Mouse (Mus musculus): ENCODE data around the gene Cd2bp2. TPM values are rescaled to one million over a fixed set of nuclear protein-coding genes. Genes with fewer than 3 reads are reported as not detected.
"Not testable (repeated sequence)": the region's sequence is repeated elsewhere in the genome, so short reads cannot be mapped to it uniquely, and the experiment has no call there.

The Cd2bp2 gene
- total RNA-seq, 2 experiments from 2014 or later = 81.4 to 89.5 TPM

DNA sequence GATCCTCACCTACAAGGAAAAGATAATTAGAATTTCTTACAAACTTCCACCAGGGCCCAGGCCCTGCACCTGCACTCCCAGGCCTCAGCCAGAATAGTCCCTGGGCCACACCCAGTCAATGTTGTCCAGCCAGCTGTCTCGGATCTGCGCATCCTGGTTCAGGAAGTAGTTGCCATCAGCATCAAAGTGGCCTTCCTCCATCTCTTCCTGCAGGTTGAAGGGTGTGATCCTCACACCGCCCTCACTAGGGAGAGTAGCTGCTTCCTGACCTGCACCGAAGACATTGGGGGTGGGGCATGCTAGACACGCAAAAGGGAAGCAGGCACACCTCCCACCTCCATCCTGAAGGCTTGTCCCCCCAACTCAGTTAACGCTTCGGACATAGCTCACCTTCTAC lies 1.2 kb downstream of the Cd2bp2 start:
- intact Hi-C loops (cut with DNase I) = no loop called here
- no peak for DNase-seq (ENCODE audit: low spot score in 2 of 2)

DNA sequence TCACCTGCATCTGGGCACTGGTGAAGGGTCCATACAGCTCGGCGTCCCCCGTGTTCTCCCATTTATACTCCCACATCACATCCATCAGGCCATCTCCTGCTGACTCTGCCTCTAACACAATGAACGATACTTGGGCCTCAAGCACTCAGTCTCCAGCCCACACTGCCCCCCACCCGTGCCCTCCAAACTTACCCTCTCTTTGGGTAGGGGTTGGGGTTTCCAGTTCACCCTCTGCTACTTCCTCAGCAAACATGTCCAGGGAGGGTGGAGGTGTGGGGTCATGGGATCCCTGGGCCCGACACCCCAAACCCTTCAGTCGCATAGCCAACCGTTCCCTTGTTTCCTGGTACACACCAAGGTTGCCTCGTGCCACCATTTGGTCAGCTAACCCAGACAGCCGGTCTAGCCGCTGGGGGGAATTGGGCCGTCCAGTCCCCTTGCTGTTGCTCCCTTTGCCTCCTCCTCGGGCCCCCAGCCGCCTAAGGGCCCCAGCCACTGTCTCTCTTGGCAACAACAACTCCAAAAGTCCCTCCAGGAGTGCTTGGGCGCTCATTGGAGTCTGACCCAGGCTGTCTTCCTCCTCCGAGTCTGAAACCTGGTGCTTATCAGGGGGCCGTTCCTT lies 1.7 kb downstream of the Cd2bp2 start:
- DNase-seq (ENCODE audit: low spot score in 2 of 2) = no peak
- intact Hi-C loops (cut with DNase I) = no loop called here

DNA sequence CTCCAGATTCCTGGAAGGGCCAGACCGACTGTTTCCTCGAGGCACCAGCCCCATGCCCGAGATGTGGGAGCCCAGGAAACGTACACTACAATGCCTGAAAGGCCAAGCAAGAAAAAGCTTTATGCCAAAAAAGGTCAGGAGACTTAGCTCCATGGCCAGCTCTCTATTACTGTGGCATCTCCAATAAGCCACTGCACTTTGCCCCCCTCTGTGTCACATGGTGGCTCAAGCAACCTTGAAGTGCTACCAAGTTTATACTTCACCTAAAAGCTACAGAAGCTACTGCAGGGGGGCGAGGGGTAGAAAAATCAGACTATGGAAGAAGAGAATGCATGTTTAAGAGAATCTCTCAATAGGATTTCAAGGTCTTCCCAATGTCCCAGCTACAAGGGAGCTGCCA lies 2.9 kb downstream of the Cd2bp2 start:
- intact Hi-C loops (cut with DNase I) = no loop called here
- DNase-seq (ENCODE audit: low spot score in 2 of 2) = no peak

DNA sequence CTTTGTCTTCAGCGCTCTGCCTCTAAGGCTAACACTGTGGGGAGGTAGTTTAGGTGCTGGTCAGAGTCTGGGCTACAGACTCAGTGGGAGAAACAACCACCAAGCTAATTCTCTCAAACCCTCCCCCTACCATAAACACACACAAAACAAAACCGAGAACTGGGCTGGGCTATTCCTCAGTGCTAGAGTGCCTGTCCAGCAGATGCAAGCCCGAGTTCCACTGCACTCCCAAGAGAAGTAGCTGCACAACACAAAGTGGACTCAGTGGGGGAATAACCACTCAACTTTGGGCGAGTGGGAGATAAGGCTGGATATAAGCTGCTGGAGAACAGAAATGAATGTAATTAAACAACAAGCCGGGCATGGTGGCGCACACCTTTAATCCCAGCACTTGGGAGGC lies 5.2 kb downstream of the Cd2bp2 start:
- DNase-seq (ENCODE audit: low spot score in 2 of 2) = no peak
- intact Hi-C loops (cut with DNase I) = no loop called here

DNA sequence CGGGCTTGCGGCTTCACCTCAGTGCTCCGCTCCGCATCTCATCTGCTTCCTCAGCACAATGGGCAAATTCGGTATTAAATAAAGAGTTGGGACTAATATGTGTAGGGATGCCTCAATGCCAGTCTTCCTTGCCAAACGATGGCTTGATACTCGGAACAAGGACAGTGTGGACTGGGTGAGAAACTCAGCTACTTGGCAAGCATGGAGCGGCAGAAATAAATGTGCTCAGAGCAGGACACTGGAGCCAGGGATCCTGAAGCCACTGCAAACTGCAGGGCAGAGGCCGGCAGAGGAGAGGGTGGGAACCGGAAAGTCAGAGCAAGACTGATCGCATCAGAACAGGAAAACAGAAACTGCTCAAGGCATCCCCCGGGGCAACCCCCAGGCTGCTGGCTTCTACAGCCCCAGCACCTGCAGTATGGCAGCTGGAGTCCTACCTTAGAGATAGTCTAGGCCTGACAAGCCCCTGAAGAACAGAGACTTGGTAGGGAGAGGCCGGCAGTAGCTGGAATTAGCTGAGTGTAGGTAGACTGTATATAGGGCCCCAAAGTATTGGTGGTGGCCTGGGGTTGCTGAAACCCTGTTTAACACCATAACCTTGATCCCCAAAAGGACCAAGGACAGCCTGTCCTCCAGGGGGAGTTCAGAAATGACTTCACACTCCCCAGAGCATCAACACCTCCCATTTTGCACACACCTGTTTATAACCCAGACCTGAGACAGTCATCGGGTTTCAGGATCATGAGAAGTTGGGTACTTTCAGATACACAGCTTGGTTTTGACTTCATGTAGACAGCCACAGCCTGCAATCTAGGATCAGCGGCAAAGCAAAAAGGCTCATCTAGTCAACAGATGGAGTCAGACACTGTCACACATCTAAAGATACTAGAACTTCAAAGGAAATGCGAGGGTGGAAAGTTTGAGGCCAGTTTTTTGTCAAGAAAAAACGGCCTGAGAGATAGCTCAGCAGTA lies 7.3 kb downstream of the Cd2bp2 start:
- intact Hi-C loops (cut with DNase I) = loop anchor here (5.0 to 10.0 kb wide), 2 partner anchors 71 to 374 kb away; no protein-coding TSS in a partner anchor
- no peak for DNase-seq (ENCODE audit: low spot score in 2 of 2)

DNA sequence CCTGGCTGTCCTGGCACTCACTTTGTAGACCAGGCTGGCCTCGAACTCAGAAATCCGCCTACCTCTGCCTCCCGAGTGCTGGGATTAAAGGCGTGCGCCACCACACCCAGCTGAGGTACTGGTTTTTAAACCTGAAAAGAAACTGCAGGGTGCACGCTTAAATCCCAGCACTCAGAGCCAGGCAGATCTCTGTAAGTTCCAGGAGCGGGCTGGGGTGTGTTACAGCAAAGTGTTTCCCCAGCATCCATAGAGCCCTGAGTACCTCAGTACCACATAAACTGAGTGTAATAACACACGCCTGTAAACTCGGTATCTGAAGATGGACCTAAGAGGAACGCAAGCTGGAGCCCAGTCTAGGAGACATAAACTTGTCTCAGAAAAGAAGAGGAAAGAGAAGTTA lies 8.5 kb downstream of the Cd2bp2 start:
- no peak for DNase-seq (ENCODE audit: low spot score in 2 of 2)
- intact Hi-C loops (cut with DNase I) = loop anchor here (5.0 to 10.0 kb wide), 2 partner anchors 70 to 373 kb away; no protein-coding TSS in a partner anchor

DNA sequence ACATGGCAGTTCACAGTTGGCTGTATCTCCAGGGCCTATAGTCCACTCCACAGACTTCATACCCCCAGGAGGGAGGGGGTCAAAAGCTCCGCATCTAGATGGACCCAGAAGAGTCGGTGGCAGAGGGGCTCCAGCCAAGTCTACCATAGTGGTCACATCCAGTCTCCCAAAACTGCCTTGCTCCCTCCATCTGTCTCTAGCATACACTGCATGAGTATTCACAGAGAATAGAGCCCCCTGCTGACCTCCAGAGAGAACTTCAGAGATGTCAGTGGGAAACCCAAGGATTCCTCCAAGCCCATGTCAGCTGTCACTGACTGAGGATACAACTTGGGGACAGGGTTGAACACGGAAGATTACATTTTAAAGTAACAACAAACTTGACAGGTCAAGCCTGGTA lies 10.2 kb downstream of the Cd2bp2 start:
- intact Hi-C loops (cut with DNase I) = loop anchor here (5.0 to 10.0 kb wide), 2 partner anchors 68 to 371 kb away; no protein-coding TSS in a partner anchor
- DNase-seq (ENCODE audit: low spot score in 2 of 2) = no peak

DNA sequence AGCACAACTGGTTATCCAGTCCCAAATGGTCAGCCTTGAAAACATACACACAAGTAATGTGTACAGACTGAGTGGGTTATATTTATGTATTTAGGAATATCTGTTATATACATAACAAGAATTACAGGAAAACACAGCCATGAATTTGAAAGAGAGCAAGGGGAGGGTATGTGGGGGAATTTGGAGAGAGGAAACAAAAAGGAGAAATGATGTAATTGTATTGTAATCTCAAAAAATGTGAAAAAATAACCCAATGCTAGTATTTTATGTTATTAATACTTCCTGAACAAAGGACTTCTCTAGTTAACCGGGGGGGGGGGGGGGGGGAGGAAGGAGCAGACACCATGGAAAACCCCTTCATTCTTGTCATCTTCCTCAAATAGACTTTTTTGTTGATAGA lies 11.1 kb downstream of the Cd2bp2 start:
- intact Hi-C loops (cut with DNase I) = loop anchor here (5.0 to 10.0 kb wide), 2 partner anchors 67 to 370 kb away; no protein-coding TSS in a partner anchor
- no peak for DNase-seq (ENCODE audit: low spot score in 2 of 2)

DNA sequence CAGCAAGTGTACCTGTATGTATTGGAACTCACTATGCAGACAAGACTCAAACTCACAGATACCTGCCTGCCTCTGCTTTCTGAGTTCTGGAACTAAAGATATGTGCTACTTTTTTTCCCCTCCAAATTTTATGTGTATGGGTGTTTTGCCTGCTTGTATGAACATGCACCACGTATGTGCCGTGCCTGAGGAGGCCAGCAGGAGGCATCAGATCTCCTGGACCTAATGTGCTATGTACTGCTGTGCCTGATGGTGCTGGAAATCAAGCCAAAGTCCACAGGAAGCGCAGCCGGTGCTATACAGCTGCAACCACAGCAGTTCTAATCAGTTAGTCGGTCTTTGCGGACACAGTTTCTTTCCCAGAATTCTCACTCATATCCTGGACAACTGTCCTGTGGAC lies 12.0 kb downstream of the Cd2bp2 start:
- intact Hi-C loops (cut with DNase I) = loop anchor here (10.0 kb wide), 1 partner anchor 369 kb away; no protein-coding TSS in a partner anchor
- no peak for DNase-seq (ENCODE audit: low spot score in 2 of 2)

DNA sequence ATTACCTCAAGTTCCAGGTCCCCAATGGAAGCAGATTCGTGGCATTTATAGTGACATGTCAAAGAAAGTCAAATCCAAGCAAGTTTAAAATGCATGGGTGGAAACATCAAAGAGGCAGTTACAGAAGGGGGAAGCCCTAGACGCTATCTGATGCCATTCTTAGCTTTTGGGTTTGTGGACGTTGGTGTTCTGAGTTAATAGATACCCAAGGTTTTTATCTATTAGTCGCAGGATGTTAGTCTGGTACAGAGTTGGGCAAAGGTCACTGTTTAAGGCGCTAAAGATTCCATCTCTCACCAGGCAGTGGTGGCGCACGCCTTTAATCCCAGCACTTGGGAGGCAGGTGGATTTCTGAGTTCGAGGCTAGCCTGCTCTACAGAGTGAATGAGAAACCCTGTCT lies 12.5 kb downstream of the Cd2bp2 start:
- intact Hi-C loops (cut with DNase I) = loop anchor here (10.0 kb wide), 1 partner anchor 369 kb away; no protein-coding TSS in a partner anchor
- DNase-seq (ENCODE audit: low spot score in 2 of 2) = no peak

DNA sequence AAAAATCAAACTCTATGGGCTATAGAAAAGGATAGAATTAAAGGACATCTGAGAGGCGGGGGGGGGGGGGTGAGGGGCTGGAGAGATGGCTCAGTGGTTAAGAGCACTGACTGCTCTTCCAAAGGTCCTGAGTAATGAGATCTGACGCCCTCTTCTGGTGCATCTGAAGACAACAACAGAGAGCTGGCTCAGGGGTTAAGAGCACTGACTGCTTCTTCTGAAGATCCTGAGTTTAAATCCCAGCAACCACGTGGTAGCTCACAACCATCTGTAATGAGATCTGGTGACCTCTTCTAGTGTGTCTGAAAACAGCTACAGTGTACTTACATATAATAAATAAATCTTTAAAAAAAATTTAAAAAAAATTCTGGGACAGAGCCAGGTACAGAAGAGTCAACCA lies 14.1 kb downstream of the Cd2bp2 start:
- intact Hi-C loops (cut with DNase I) = loop anchor here (10.0 kb wide), 1 partner anchor 367 kb away; no protein-coding TSS in a partner anchor
- DNase-seq (ENCODE audit: low spot score in 2 of 2) = not testable (repeated sequence)

DNA sequence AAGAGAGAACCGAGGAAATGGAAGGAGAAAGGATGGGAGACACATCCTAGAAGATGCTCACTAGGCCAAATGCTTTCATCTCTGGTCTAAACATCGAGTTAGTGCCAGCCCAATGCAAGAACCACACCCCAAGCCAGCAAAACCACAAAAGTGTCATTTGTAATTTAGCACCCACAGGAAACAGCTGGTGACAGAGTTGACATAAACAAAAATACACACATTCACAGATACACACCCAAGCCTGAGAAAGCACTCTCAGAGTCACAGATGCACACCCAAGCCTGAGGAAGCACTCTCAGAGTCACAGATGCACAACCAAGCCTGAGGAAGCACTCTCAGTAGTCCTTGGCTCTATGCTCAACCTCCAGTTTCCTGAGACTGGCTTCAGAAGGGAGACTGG lies 15.1 kb downstream of the Cd2bp2 start:
- intact Hi-C loops (cut with DNase I) = loop anchor here (10.0 kb wide), 1 partner anchor 366 kb away; no protein-coding TSS in a partner anchor
- DNase-seq (ENCODE audit: low spot score in 2 of 2) = no peak

DNA sequence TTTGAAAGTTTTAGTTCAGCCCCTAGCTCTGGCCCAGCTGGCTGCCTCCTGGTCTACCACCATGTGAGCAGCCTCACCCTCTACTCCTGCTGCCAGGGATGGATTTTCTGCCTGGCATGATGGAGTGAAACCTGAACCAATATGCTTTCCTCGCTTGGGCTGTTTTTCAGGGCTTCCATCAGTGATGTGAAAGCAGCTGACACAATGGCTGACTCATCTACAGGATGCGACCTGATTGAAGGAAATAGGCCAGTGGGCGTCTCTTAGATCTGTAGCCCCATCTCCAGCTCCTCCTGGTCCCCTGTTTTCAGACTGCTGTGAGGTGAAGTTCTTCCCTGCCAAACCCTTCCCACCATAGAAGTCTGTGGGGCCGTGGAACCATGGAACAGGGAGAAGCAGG lies 18.9 kb downstream of the Cd2bp2 start:
- intact Hi-C loops (cut with DNase I) = loop anchor here (10.0 kb wide), 1 partner anchor 112 kb away; no protein-coding TSS in a partner anchor
- no peak for DNase-seq (ENCODE audit: low spot score in 2 of 2)

DNA sequence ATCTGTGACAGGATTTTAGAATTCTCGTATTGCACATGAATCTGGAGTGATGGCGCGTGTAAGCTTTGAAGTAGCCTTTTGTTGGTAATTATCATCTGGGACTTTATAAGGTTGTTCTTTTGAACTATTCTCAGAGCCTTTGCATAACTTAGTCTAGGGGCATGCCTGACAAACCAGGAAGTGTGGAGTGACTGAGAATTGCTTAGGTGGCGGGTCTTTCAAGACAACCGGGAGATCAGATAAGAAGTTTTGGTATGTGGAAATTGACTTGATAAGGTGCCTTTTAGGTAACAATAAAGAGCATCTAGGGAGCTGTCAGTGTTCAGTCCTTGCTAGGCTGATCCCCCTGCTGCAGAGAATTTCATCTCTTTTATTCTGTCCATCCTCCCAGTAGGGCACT lies 29.3 kb downstream of the Cd2bp2 start:
- intact Hi-C loops (cut with DNase I) = no loop called here

DNA sequence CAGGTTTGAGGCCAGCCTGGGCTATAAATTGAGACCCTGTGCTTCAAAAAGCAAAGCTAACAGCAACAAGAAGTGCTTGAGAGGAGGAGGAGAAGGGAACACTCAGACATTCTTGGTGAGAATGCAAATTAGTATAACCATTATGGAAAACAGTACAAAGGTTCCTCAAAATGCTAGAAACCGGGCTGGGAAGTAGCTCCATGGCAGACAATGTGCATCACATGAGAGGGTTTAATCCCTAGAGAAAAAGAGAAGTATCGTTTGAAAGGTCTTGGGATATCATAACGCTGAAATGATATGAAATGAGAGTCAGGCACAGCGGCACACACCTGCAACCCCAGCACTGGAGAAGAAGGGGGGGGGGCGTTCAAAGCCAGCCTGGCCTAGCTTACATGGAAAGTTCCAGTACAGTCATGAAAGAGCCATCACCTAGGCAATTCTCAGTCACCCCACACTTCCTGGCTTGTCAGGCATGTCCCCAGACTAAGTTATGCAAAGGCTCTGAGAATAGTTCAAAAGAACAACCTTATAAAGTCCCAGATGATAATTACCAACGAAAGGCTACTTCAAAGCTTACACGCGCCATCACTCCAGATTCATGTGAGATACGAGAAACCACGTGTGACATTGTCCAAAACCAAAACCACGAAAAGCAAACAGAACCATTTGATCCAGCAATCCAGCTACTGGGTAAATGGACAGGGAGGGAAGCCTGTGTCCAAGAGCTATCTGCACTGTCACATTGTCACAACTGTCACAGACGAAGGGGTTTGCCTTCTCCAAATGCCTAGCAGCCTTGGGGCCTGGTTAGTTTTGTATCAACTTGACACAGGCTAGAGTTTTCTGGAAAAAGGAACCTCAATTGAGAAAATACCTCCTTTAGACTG lies 30.0 kb downstream of the Cd2bp2 start:
- intact Hi-C loops (cut with DNase I) = no loop called here
- no peak for DNase-seq (ENCODE audit: low spot score in 2 of 2)

More for the DNA sequence above, 29.3 kb downstream of the Cd2bp2 start:
- DNase-seq (ENCODE audit: low spot score in 2 of 2) = no peak

DNA sequence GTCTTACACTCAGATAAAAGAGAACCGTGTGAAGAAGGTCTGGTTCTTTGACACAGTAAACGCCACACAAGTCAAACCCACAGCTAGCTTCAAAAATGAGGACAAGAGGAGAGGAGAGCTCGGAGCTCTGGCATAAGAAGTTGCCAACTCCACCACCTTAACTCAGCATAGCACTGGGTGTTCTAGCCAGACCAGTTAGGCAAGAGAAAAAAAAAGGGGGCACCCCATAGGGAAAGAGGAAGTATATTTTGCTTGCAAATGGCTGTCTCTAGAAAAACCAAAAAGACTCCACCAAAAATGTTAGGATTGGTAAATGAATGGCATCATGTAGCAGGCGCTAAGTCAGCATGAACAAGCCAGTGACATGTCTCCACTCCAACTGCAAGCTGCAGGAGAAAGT lies 31.8 kb downstream of the Cd2bp2 start:
- intact Hi-C loops (cut with DNase I) = no loop called here
- DNase-seq (ENCODE audit: low spot score in 2 of 2) = no peak

DNA sequence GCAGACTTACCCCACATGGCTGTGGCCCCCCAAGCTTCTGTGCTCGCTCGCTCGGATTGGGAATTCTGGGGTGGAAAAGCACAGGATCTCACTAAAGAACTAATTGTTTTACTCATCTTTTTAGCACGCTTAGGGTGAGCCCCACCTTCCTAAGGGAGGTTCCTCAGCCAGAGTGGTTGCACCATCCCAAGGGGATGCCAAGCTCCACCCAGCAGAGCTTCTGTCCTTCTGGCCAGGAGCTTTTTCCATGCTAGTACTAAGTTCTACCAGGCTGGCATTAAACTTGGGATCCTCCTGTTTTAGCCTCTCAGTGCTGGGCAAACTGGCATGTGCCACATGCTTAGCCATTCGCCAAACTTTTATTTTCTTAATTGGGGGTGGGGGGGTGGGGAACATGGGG lies 33.3 kb downstream of the Cd2bp2 start:
- intact Hi-C loops (cut with DNase I) = no loop called here
- DNase-seq (ENCODE audit: low spot score in 2 of 2) = no peak

DNA sequence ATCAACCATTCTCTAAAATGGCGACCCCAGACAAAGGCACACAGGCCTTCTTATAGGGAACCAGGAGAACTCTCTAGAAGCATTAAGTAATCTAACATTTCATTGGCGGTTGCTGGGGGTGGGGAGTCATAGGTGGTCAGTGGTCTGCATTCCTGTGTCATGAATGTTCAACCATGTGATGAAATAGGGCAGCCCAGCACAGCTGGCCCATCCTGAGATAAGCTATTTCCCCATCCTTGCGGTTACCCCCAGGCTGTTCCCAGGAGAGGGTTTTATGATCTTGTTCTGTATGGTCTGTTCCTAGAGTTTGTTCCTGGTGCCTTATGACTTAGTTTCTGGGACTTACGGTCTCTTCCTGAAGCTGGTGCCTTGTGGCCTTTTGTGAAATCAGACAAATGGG lies 38.3 kb downstream of the Cd2bp2 start:
- intact Hi-C loops (cut with DNase I) = no loop called here
- no peak for DNase-seq (ENCODE audit: low spot score in 2 of 2)

DNA sequence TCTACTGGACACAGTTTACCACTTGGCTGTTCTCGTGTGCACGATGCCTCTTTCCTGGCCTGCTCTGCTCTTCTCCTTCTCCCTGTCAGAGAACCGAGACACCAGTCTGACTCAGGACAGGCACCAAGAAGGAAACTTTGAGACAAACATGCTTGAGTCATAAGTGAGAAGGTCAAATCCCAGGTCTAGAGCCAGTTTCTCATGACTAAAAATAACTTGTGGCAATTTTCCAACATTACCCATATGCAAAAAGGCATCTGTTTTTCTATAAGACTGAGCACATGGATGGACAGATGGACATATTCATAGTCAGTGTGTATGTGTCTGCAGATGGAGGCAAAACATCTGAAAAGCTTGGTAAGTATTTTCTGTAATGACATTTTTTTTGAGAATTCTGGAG lies 42.4 kb downstream of the Cd2bp2 start:
- intact Hi-C loops (cut with DNase I) = no loop called here
- no peak for DNase-seq (ENCODE audit: low spot score in 2 of 2)

DNA sequence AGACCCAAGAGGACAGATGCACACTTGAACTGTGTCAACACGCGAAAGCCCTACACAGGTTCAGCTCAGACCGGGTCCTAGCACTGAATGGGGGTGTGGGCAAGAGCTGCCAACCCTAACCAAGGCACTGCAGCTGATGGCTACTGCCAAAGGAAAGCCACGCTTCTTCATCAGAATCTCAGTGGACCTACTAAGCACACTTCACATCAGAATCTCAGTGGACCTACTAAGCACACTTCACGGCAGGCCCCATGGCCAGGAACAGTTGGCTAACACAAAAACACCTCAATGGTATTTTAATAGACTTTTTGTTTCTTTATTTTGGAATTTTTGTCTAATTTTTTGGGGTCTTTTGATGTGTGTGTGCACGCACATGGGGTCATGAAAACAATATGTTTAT lies 43.4 kb downstream of the Cd2bp2 start:
- intact Hi-C loops (cut with DNase I) = no loop called here

More for the DNA sequence above, 43.4 kb downstream of the Cd2bp2 start:
- no peak for DNase-seq (ENCODE audit: low spot score in 2 of 2)

All from left cerebral cortex, postnatal 36 days (tissue).